Mouse (Mus musculus) neural tube, embryonic 14.5 days (tissue): ENCODE results near the gene Tsga10ip. TPM values are rescaled to one million over a fixed set of nuclear protein-coding genes. Genes with fewer than 3 reads are reported as not detected.
"Not testable (repeated sequence)": the region's sequence is repeated elsewhere in the genome, so short reads cannot be mapped to it uniquely, and the experiment has no call there.

Source experiments
- ATAC-seq: fragments of 200-750 bp; cut with Nextera tagmentation; 2 replicates; pipeline ENCODE4 v1.8.0; 2017; ENCODE audit warnings: low read depth, mild to moderate bottlenecking, moderate TSS enrichment, moderate library complexity
- H3K27ac ChIP-seq: fragments of 300-500 bp; sonication (generic); 2 replicates; pipeline ENCODE4 v1.5.1; 2014; ENCODE audit warnings: low read depth, mild to moderate bottlenecking, control low read depth, low read length, moderate library complexity, mixed read lengths
- H3K27me3 ChIP-seq: fragments of 300-500 bp; sonication (generic); 2 replicates; pipeline ENCODE4 v1.6.1; 2014; ENCODE audit warnings: low read length; ENCODE audit not compliant: control insufficient read depth, insufficient read depth
- H3K36me3 ChIP-seq: fragments of 300-500 bp; sonication (generic); 2 replicates; pipeline ENCODE4 v1.6.1; 2014; ENCODE audit warnings: low read length, mixed read lengths; ENCODE audit not compliant: control insufficient read depth, insufficient read depth
- H3K4me1 ChIP-seq: fragments of 300-500 bp; sonication (generic); 2 replicates; pipeline ENCODE4 v1.6.1; 2014; ENCODE audit warnings: low read length; ENCODE audit not compliant: control insufficient read depth, insufficient read depth
- H3K4me2 ChIP-seq: fragments of 300-500 bp; sonication (generic); 2 replicates; pipeline ENCODE4 v1.6.1; 2014; ENCODE audit warnings: mild to moderate bottlenecking, low read depth, low read length, control low read depth
- H3K4me3 ChIP-seq: fragments of 300-500 bp; sonication (generic); 2 replicates; pipeline ENCODE4 v1.5.1; 2014; ENCODE audit warnings: low read depth, low read length, control low read depth, mixed read lengths
- H3K9ac ChIP-seq: fragments of 300-500 bp; sonication (generic); replicated peaks from 2 replicates; pipeline ENCODE4 v1.6.1; 2014; ENCODE audit warnings: low read depth, mild to moderate bottlenecking, control low read depth, low read length, mixed read lengths
- H3K9me3 ChIP-seq: fragments of 300-500 bp; sonication (generic); 2 replicates; pipeline ENCODE4 v1.6.1; 2016; ENCODE audit warnings: low read length; ENCODE audit not compliant: control insufficient read depth
- WGBS: fragments of 180-500 bp; shearing (Covaris S2); extraction: QIAGEN DNeasy Blood & Tissue Kit; methylation state at CpG from one replicate; pipeline ENCODE4 v1.1.7; 2014; 5-methylcytosine and 5-hydroxymethylcytosine counted together
- polyA plus RNA-seq: library from polyadenylated mRNA; unstranded; fragments of >200 nt; fragmentation: Nextera tagmentation; extraction: Ambion mirVana; gene quantifications from 2 replicates; pipeline ENCODE4 v1.2.1, GENCODE M21; 2014

Gene Tsga10ip
- polyA plus RNA-seq, 1 experiment from 2014 or later: not detected

DNA sequence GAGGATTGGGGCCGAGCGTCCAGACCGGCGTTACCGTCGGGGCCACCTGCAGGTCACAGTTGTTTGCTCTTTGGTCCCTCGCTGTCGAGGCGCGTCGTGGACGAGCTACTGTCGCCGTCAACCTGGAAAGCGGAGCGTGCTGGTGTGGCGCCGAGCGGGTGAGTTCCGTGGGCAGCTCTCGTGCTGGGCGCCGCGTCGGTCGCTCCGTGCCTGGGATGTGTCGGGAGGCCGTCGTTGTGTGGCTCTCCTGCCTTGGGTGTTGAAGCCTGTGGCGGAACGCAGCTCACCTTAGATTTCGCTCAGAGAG lies 35.3 kb downstream of the Tsga10ip start, which contains the start of gene Banf1:
Gene Banf1, minus strand, starts transcription at position 116 of the 307 bp plus-strand sequence.
- Histone ChIP-seq H3K27ac (peak within 1 kb of the TSS; percentile 91), H3K4me3 (peak within 1 kb of the TSS; percentile 94), H3K4me2 (peak within 1 kb of the TSS; percentile 71), H3K36me3 (peaks cover 16% of the 10 kb centered on the region), H3K4me1 (peaks cover 15% of the 10 kb centered on the region), H3K27me3 (no peaks in the 10 kb centered on the region), H3K9ac (peak within 1 kb of the TSS; percentile 76), H3K9me3 (no peaks in the 10 kb centered on the region)
- ATAC-seq: no peak; the same call in 1 of the 2 replicates
- 1% methylated on average over 33 of the region's 33 CpGs for WGBS

DNA sequence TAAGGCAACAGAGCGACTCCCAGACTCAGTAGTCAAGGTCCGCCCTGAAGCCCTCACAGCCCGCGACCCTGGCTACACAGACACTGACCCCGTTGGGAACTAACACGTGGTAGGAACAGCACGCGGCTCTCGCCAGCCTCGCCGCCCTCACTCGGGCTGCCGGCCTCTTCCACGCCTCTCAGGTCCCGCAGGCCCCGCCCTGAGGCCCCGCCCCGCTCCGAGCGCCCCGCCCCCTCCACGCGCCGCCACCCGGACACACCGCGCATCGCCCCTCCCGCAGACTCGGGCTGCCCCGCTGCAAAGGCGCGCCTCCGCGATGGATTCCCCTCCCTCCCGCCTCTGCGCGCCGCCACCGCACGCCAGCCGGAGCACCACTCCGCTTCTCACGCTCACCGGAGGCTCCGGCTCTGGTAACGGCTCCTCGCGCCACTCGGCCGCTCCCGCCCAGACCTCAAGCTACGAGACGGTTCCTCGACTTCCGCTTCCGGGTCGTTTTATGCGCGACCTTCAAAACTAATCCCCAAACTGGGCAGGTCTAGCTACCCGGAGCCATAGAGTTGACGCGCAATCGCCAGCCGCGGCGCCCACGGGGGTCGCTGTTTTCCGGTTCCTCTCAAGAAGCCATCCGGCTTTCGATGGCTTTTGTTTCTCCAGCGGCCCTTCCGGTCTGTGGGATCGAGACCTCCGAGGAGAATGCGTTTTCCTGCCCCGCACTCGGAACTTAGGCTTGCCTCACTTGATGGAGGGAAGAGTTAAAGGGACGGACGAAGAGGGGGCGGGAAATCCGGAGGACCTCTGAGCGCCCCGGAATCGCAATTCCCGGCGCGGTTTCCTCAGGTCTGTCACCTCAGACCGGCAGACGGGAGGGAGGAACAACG lies 35.9 kb downstream of the Tsga10ip start, which contains the start of gene Eif1ad:
Gene Eif1ad, plus strand, starts transcription at position 567 of the 878 bp plus-strand sequence.
- Histone ChIP-seq H3K4me2 (peak within 1 kb of the TSS; percentile 71), H3K4me1 (peaks cover 15% of the 10 kb centered on the region), H3K9ac (peak within 1 kb of the TSS; percentile 76), H3K36me3 (peaks cover 16% of the 10 kb centered on the region), H3K27ac (peak within 1 kb of the TSS; percentile 91), H3K4me3 (peak within 1 kb of the TSS; percentile 94), H3K27me3 (no peaks in the 10 kb centered on the region), H3K9me3 (no peaks in the 10 kb centered on the region)
- WGBS: under 1% methylated on average over 87 of the region's 92 CpGs
- peak; percentile 97 for ATAC-seq

DNA sequence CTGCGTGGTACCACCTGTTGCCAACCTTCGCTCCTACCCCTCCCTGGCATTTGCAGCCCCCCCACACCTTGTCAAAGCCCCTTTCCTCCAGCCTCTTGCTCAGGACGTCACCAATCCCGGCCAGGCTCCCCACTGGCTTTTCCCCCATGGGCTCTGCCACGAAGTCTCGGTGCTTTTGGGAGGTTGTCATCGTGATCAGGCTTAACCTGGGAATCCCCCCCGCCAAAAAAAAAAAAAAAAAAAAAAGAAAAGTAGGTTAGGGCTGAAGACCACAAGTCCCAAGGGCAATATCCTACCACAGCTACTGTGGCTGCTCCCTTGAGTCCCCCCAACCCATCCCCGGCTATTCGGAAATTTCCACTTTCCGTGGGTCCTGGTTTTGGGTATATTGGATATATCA lies 36.6 kb downstream of the Tsga10ip start:
- 17% methylated on average over 11 of the region's 11 CpGs for WGBS
- H3K4me1 ChIP-seq: peaks cover 15% of the 10 kb centered on the region
- H3K9ac ChIP-seq: peak overlapping the region; percentile 76
- H3K36me3 ChIP-seq: peaks cover 16% of the 10 kb centered on the region
- peak overlapping the region; percentile 94 for H3K4me3 ChIP-seq
- no peaks in the 10 kb centered on the region for H3K9me3 ChIP-seq
- ATAC-seq: no peak
- H3K27me3 ChIP-seq: no peaks in the 10 kb centered on the region
- peak overlapping the region; percentile 91; the same call in 1 of the 2 replicates for H3K27ac ChIP-seq
- peak overlapping the region; percentile 71 for H3K4me2 ChIP-seq

DNA sequence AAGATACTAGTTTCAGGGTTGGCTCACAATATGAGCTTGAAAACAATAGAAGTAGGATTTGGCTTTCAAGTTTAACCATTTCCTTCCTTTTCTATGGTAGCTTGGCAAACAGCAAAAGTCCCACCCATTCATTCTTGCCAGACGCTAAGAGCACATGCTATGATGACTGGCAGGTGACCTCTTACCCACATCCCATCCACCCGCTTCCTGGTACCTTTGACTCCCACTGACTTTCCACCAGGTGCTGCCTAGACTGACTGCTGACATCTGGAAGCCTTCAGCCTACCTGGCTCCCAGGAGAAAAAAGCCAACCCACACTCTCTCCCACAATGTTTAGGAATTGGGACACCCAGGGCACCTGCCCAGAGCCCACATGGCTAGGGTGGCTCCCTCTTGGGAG lies 38.2 kb downstream of the Tsga10ip start:
- Histone ChIP-seq H3K27me3 (no peaks in the 10 kb centered on the region), H3K9me3 (no peaks in the 10 kb centered on the region), H3K36me3 (0 out of 2 replicates have a peak, but pooled peaks cover 3% of the 10 kb centered on the region), H3K27ac (no peak overlapping the region), H3K9ac (no peak overlapping the region), H3K4me3 (no peak overlapping the region), H3K4me2 (no peak overlapping the region), H3K4me1 (peaks cover 15% of the 10 kb centered on the region)
- no peak for ATAC-seq
- WGBS: 100% methylated on average over 2 of the region's 2 CpGs

DNA sequence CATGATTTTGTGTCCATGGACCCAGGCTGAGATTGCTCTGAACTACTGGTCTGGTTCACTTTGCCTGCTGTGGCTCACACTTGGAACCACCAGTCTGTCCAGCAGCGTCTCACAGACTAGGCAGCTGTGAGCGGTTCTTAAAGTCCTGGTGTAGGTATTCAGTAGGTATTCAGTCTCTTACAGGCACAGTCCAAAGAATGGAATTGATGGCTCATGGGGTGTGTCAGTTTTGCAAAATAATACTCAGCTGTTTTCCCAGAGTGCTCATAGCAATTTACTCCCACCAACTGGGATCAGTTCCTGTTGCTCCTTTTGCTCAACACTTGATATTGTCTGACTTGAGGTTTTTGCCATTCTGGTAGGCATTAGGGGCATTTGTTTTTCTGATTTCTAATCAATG lies 40.1 kb downstream of the Tsga10ip start:
- Histone ChIP-seq H3K27ac (no peak overlapping the region), H3K9me3 (no peaks in the 10 kb centered on the region), H3K4me2 (no peak overlapping the region), H3K36me3 (no peaks in the 10 kb centered on the region), H3K27me3 (no peaks in the 10 kb centered on the region), H3K4me3 (no peak overlapping the region), H3K9ac (no peak overlapping the region), H3K4me1 (peaks cover 7% of the 10 kb centered on the region)
- WGBS: 78% methylated on average over 2 of the region's 2 CpGs
- no peak for ATAC-seq

DNA sequence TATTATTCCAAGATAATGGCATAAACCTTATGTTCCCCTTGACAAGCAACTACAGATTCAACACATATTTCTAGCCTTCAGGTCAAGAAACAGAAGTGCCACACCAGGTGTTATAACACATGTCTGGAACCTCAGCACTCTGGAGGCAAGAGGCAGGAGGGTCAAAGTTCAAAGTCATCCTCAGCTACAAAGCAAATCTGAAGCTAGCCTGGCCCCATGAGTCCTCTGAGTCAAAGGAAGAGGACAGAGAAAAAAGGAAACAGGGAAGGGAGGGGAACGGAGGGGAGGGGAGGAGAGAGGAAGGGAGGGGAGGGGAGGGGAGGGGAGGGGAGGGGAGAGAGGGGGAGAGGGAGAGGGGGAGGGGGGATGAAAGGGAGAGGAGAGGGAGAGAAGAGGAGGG lies 46.2 kb downstream of the Tsga10ip start:
- Histone ChIP-seq H3K4me1 (no peaks in the 10 kb centered on the region), H3K4me2 (no peak overlapping the region), H3K27me3 (no peaks in the 10 kb centered on the region), H3K9me3 (no peaks in the 10 kb centered on the region), H3K36me3 (no peaks in the 10 kb centered on the region), H3K27ac (no peak overlapping the region), H3K4me3 (no peak overlapping the region), H3K9ac (no peak overlapping the region)
- no peak for ATAC-seq
- no CpG with 5 or more reads among the region's 1 CpGs for WGBS

DNA sequence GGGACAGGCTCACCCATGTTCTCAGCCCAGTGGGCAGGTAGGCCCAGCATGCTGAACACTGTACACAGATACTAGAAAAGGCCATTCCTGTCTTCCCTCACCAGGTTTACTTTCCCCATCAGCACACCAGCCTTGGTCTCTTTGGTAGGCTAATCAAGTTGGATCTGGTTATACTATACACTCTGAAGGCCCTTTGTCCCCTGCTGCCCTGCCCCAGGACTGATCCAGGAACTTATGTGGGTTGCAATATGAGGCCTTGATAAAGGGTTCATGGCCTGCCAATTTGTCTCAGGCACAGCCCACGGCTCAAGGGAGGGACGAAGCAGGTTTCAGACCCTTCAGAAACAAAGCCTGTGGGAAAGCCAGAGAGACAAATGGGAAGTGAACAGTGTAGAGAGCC lies 48.7 kb downstream of the Tsga10ip start:
- H3K4me1 ChIP-seq: no peaks in the 10 kb centered on the region
- H3K36me3 ChIP-seq: no peaks in the 10 kb centered on the region
- no peaks in the 10 kb centered on the region for H3K27me3 ChIP-seq
- no peak for ATAC-seq
- no peak overlapping the region for H3K4me3 ChIP-seq
- no peak overlapping the region for H3K4me2 ChIP-seq
- no peak overlapping the region for H3K9ac ChIP-seq
- no peaks in the 10 kb centered on the region for H3K9me3 ChIP-seq
- 88% methylated on average over 2 of the region's 2 CpGs for WGBS
- no peak overlapping the region for H3K27ac ChIP-seq

DNA sequence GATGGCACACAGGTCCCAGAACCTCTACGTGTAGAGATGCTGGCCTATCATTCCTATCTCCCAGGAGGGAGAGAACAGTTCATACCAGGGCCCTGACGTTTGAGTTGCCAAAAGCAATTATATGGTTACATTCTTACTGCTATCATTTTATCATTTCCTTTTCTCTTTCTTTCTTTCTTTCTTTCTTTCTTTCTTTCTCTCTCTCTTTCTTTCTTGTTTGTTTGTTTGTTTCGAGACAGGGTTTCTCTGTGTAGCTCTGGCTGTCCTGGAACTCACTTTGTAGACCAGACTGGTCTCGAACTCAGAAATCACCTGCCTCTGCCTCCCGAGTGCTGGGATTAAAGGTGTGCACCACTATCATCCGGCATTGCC lies 52.8 kb downstream of the Tsga10ip start, which contains the start of gene Cst6:
Gene Cst6, minus strand, starts transcription at position 73 of the 372 bp plus-strand sequence.
- WGBS: 61% methylated on average over 6 of the region's 6 CpGs

More for the DNA sequence above, 52.8 kb downstream of the Tsga10ip start, which contains the start of gene Cst6:
- H3K36me3 ChIP-seq, H3K9me3 ChIP-seq, H3K27ac ChIP-seq, H3K27me3 ChIP-seq, ATAC-seq, H3K4me1 ChIP-seq: not testable (repeated sequence)
- H3K9ac ChIP-seq: peak within 1 kb of the TSS; percentile 53
- H3K4me2 ChIP-seq: peak within 1 kb of the TSS; percentile 64
- peak within 1 kb of the TSS; percentile 32 for H3K4me3 ChIP-seq
